ENCODE assay signal across 8 mouse cellular contexts in genomic region chr9:7855374-7855773, GRCm38 (mm10). TPM values are rescaled to one million over a fixed set of nuclear protein-coding genes. Genes with fewer than 3 reads are reported as not detected.
DNase-seq lines count a peak whose midpoint lies in the region; ATAC-seq and TF ChIP-seq lines count a peak whose summit lies in the region.

No protein-coding gene starts in this region.

- H3K27me3 ChIP-seq in hindbrain, embryonic 10.5 days (ENCODE audit: insufficient read depth, poor library complexity, severe bottlenecking) = no peaks in the 10 kb centered on the region
- H3K27me3 ChIP-seq in hindbrain, embryonic 13.5 days = no peaks in the 10 kb centered on the region
- H3K27me3 ChIP-seq in CH12.LX (replicated peaks) = no peaks in the 10 kb centered on the region
- no peaks in the 10 kb centered on the region for H3K27me3 ChIP-seq in hindbrain, embryonic 14.5 days (ENCODE audit: control insufficient read depth, insufficient read depth, low read length)
- H3K27me3 ChIP-seq in liver, embryonic 13.5 days = no peaks in the 10 kb centered on the region
- H3K27me3 ChIP-seq in splenic B cell, adult 2 months (ENCODE audit: control insufficient read depth, insufficient read depth, low read length, poor library complexity, severe bottlenecking) = no peaks in the 10 kb centered on the region

- peak; percentile 44 for DNase-seq in hindbrain, embryonic 10.5 days (ENCODE audit: low spot score)
- DNase-seq in CH12.LX (ENCODE audit: extremely low read depth) = peak; percentile 53
- DNase-seq in cerebellum, adult 9-11 months = peak; percentile 41
- DNase-seq in hindbrain, embryonic 14.5 days (ENCODE audit: low spot score) = peak; percentile 59
- DNase-seq in liver, embryonic 13.5 days = no peak
- peak; percentile 66 for DNase-seq in splenic B cell, adult 2 months (ENCODE audit: low read depth, low spot score)
- no peak for DNase-seq in natural killer cell, adult 2 months (ENCODE audit: low spot score in 2 of 2)

- no peak overlapping the region for H3K4me2 ChIP-seq in hindbrain, embryonic 13.5 days
- H3K4me2 ChIP-seq in CH12.LX (ENCODE audit: insufficient read depth, low read depth, poor library complexity, severe bottlenecking) = no peak overlapping the region; the same call in 1 of the 2 replicates
- no peak overlapping the region for H3K4me2 ChIP-seq in hindbrain, embryonic 14.5 days (replicated peaks)
- H3K4me2 ChIP-seq in liver, embryonic 13.5 days = no peak overlapping the region

- H3K9me3 ChIP-seq in hindbrain, embryonic 10.5 days = no peaks in the 10 kb centered on the region
- H3K9me3 ChIP-seq in hindbrain, embryonic 13.5 days = no peaks in the 10 kb centered on the region
- H3K9me3 ChIP-seq in CH12.LX (replicated peaks; ENCODE audit: low read length) = peaks cover 3% of the 10 kb centered on the region
- H3K9me3 ChIP-seq in hindbrain, embryonic 14.5 days (ENCODE audit: control insufficient read depth, low read length) = no peaks in the 10 kb centered on the region
- H3K9me3 ChIP-seq in liver, embryonic 13.5 days (replicated peaks) = no peaks in the 10 kb centered on the region

- no peak overlapping the region for H3K4me3 ChIP-seq in hindbrain, embryonic 10.5 days
- no peak overlapping the region for H3K4me3 ChIP-seq in hindbrain, embryonic 13.5 days
- H3K4me3 ChIP-seq in CH12.LX (replicated peaks in 1 of 3; ENCODE audit: low read depth in 2 of 3, low read length in 2 of 3, poor library complexity in 1 of 3) = no peak overlapping the region
- no peak overlapping the region for H3K4me3 ChIP-seq in hindbrain, embryonic 14.5 days (replicated peaks; ENCODE audit: low read length)
- no peak overlapping the region for H3K4me3 ChIP-seq in liver, embryonic 13.5 days (replicated peaks)

- no peak for TF ChIP-seq POLR2A in CH12.LX (IDR thresholded peaks at IDR 0.05; ENCODE audit: low read depth, low read length)

- dilution Hi-C loops in CH12.LX (cut with MboI; ENCODE audit: extremely low pct_ligation_motif_present, extremely low pct_unique_long_range_greater_than_20kb, low sequenced_read_pairs) = no loop called here

- no peak for TF ChIP-seq EP300 in CH12.LX (IDR thresholded peaks at IDR 0.05; ENCODE audit: low read length)

- no peaks in the 10 kb centered on the region for H3K36me3 ChIP-seq in hindbrain, embryonic 10.5 days
- H3K36me3 ChIP-seq in hindbrain, embryonic 13.5 days = no peaks in the 10 kb centered on the region
- peaks cover 51 to 80% of the 10 kb centered on the region in 2 experiments for H3K36me3 ChIP-seq in CH12.LX (replicated peaks in 1 of 2; ENCODE audit: control insufficient read depth in 1 of 2, insufficient read depth in 1 of 2, low read length in 1 of 2)
- no peaks in the 10 kb centered on the region for H3K36me3 ChIP-seq in hindbrain, embryonic 14.5 days (replicated peaks; ENCODE audit: control insufficient read depth, insufficient read depth)
- peaks cover 19% of the 10 kb centered on the region; the same call in 1 of the 2 replicates for H3K36me3 ChIP-seq in liver, embryonic 13.5 days
- H3K36me3 ChIP-seq in splenic B cell, adult 2 months (ENCODE audit: control insufficient read depth, insufficient read depth, low read length, poor library complexity, severe bottlenecking) = peaks cover 33% of the 10 kb centered on the region

- H3K27ac ChIP-seq in hindbrain, embryonic 10.5 days = no peak overlapping the region
- H3K27ac ChIP-seq in hindbrain, embryonic 13.5 days = no peak overlapping the region
- H3K27ac ChIP-seq in CH12.LX (ENCODE audit: insufficient read depth, low read depth) = peak overlapping the region; percentile 23; the same call in 1 of the 2 replicates
- no peak overlapping the region for H3K27ac ChIP-seq in hindbrain, embryonic 14.5 days
- no peak overlapping the region for H3K27ac ChIP-seq in liver, embryonic 13.5 days

- H3K79me2 ChIP-seq in CH12.LX (replicated peaks; ENCODE audit: control insufficient read depth, extremely low read depth, insufficient read depth, poor library complexity, severe bottlenecking) = peaks cover 16% of the 10 kb centered on the region

- peak; percentile 25 to 72; a peak in 3 of 4 replicates for TF ChIP-seq CTCF in CH12.LX (conservative IDR thresholded peaks at IDR 0.05 in 1 of 2, IDR thresholded peaks at IDR 0.05 in 1 of 2; ENCODE audit: low read depth in 2 of 2, low read length in 2 of 2)

- in situ Hi-C loops in CH12.LX (cut with MboI; ENCODE audit: low pct_ligation_motif_present, low pct_unique_long_range_greater_than_20kb, low sequenced_read_pairs) = loop anchor here (25.0 kb wide), 1 partner anchor 643 kb away; no protein-coding TSS in a partner anchor

- ATAC-seq in hindbrain, embryonic 13.5 days (ENCODE audit: low FRiP score) = no peak
- no peak for ATAC-seq in hindbrain, embryonic 14.5 days (ENCODE audit: low FRiP score)
- ATAC-seq in liver, embryonic 13.5 days (ENCODE audit: low read depth) = peak; percentile 39; the same call in 1 of the 2 replicates

- peak; percentile 73 for TF ChIP-seq RAD21 in CH12.LX (IDR thresholded peaks at IDR 0.05; ENCODE audit: low read depth, low read length)

- H3K4me1 ChIP-seq in hindbrain, embryonic 10.5 days (replicated peaks) = no peaks in the 10 kb centered on the region
- no peaks in the 10 kb centered on the region for H3K4me1 ChIP-seq in hindbrain, embryonic 13.5 days (replicated peaks)
- peaks cover 17 to 36% of the 10 kb centered on the region in 2 experiments for H3K4me1 ChIP-seq in CH12.LX (ENCODE audit: control insufficient read depth in 1 of 2, insufficient read depth in 2 of 2)
- H3K4me1 ChIP-seq in hindbrain, embryonic 14.5 days (replicated peaks; ENCODE audit: control insufficient read depth, insufficient read depth, low read length) = no peaks in the 10 kb centered on the region
- H3K4me1 ChIP-seq in liver, embryonic 13.5 days (replicated peaks) = 0 out of 2 replicates have a peak, but pooled peaks cover 3% of the 10 kb centered on the region

- WGBS in hindbrain, embryonic 10.5 days = 36% methylated on average over 1 of the region's 1 CpGs
- 64% methylated on average over 1 of the region's 1 CpGs for WGBS in hindbrain, embryonic 13.5 days
- 46% methylated on average over 1 of the region's 1 CpGs for WGBS in hindbrain, embryonic 14.5 days
- WGBS in liver, embryonic 13.5 days (ENCODE audit: insufficient replicate concordance) = 42% methylated on average over 1 of the region's 1 CpGs

- no peak overlapping the region; the same call in 1 of the 2 replicates for H3K9ac ChIP-seq in hindbrain, embryonic 13.5 days
- no peak overlapping the region for H3K9ac ChIP-seq in CH12.LX (ENCODE audit: insufficient read depth, low read depth)
- no peak overlapping the region for H3K9ac ChIP-seq in hindbrain, embryonic 14.5 days
- H3K9ac ChIP-seq in liver, embryonic 13.5 days = no peak overlapping the region

TF ChIP-seq in CH12.LX, 34 proteins besides CTCF, POLR2A, EP300 and RAD21:
- TF ChIP-seq NELFE (IDR thresholded peaks at IDR 0.05; ENCODE audit: low read depth, low read length) = no peak
- TF ChIP-seq SMC3 (IDR thresholded peaks at IDR 0.05; ENCODE audit: low read depth, low read length) = peak; percentile 72

RNA-seq across cellular contexts. Expression of gene Birc3, which starts 17.6 kb away (rescaled TPM):
- 3.3 and 3.8 TPM in 2 replicates for polyA plus RNA-seq in hindbrain, embryonic 10.5 days (2016; fragmentation: Nextera tagmentation; extraction: Ambion mirVana)
- 2.3 and 2.8 TPM in 2 replicates for polyA plus RNA-seq in hindbrain, embryonic 13.5 days (2015; fragmentation: Nextera tagmentation; extraction: Ambion mirVana)
- 51.1 and 67.9 TPM in 2 replicates for total RNA-seq in CH12.LX (2012; rRNA removed)
- total RNA-seq in CH12.LX (2014; rRNA removed) = 75.6 and 80.0 TPM in 2 replicates
- polyA plus RNA-seq in CH12.LX (2012; ENCODE audit: insufficient read length, low read depth) = 67.8 and 73.2 TPM in 2 replicates
- polyA plus RNA-seq in hindbrain, embryonic 14.5 days (2014; fragmentation: Nextera tagmentation; extraction: Ambion mirVana) = 1.7 and 2.7 TPM in 2 replicates
- 4.8 and 5.7 TPM in 2 replicates for polyA plus RNA-seq in liver, embryonic 13.5 days (2015; fragmentation: Nextera tagmentation; extraction: Ambion mirVana)

RNA-seq across cellular contexts. Expression of gene Birc2, which starts 18.5 kb away (rescaled TPM):
- 26.6 and 34.6 TPM in 2 replicates for polyA plus RNA-seq in hindbrain, embryonic 10.5 days (2016; fragmentation: Nextera tagmentation; extraction: Ambion mirVana)
- polyA plus RNA-seq in hindbrain, embryonic 13.5 days (2015; fragmentation: Nextera tagmentation; extraction: Ambion mirVana) = 44.8 and 47.2 TPM in 2 replicates
- 59.6 and 94.7 TPM in 2 replicates for total RNA-seq in CH12.LX (2012; rRNA removed)
- 134 and 158 TPM in 2 replicates for total RNA-seq in CH12.LX (2014; rRNA removed)
- polyA plus RNA-seq in CH12.LX (2012; ENCODE audit: insufficient read length, low read depth) = 41.3 and 43.4 TPM in 2 replicates
- polyA plus RNA-seq in hindbrain, embryonic 14.5 days (2014; fragmentation: Nextera tagmentation; extraction: Ambion mirVana) = 47.7 and 48.9 TPM in 2 replicates
- 11.7 and 15.7 TPM in 2 replicates for polyA plus RNA-seq in liver, embryonic 13.5 days (2015; fragmentation: Nextera tagmentation; extraction: Ambion mirVana)

Comparison
In these comparisons a context has a peak if more than half of its experiments do, and no peak if none do; other contexts are left out.
1. DNase-seq: peak in hindbrain, embryonic 10.5 days (single experiment), CH12.LX (single experiment), cerebellum, adult 9-11 months (single experiment), hindbrain, embryonic 14.5 days (single experiment) and splenic B cell, adult 2 months (single experiment); none in liver, embryonic 13.5 days (single experiment) and natural killer cell, adult 2 months (0 of 2).
2. RNA of gene Birc3, which starts 17.6 kb away (polyA plus RNA-seq): 67.8 to 73.2 TPM in CH12.LX; 4.8 to 5.7 TPM in liver, embryonic 13.5 days, 3.3 to 3.8 TPM in hindbrain, embryonic 10.5 days, 2.3 to 2.8 TPM in hindbrain, embryonic 13.5 days and 1.7 to 2.7 TPM in hindbrain, embryonic 14.5 days; every median in the first group is over 10 times any median in the second.